ENCODE assay signal across 12 mouse cellular contexts in genomic region chr16:23307142-23307968, GRCm38 (mm10).
DNase-seq lines count a peak whose midpoint lies in the region; ATAC-seq lines count a peak whose summit lies in the region.
"Had no signal": no experiment of that assay in that cellular context is flagged by ENCODE, and none has a peak within 500 bp of the region (broad histone marks: within the 10 kb centered on the region; RNA-seq: fewer than 3 reads in every experiment).

No protein-coding gene starts in this region.

- no peak overlapping the region for H3K27ac ChIP-seq in heart, embryonic 10.5 days
- no peak overlapping the region for H3K27ac ChIP-seq in midbrain, embryonic 15.5 days
- H3K27ac ChIP-seq in midbrain, embryonic 16.5 days (ENCODE audit: low read length), result no peak overlapping the region
- H3K27ac ChIP-seq: heart, adult 2 months had no signal

- H3K9ac ChIP-seq in midbrain, embryonic 15.5 days, result no peak overlapping the region
- H3K9ac ChIP-seq in midbrain, embryonic 16.5 days (ENCODE audit: low read depth, low read length), result no peak overlapping the region

- H3K27me3 ChIP-seq in heart, embryonic 10.5 days (ENCODE audit: insufficient read depth, poor library complexity, severe bottlenecking), result peaks cover 26% of the 10 kb centered on the region
- no peaks in the 10 kb centered on the region for H3K27me3 ChIP-seq in midbrain, embryonic 15.5 days (replicated peaks)
- no peaks in the 10 kb centered on the region for H3K27me3 ChIP-seq in midbrain, embryonic 16.5 days (ENCODE audit: control insufficient read depth, insufficient read depth, low read depth, low read length)

- H3K4me1 ChIP-seq in heart, embryonic 10.5 days, result peaks cover 23% of the 10 kb centered on the region
- H3K4me1 ChIP-seq in midbrain, embryonic 15.5 days, result no peaks in the 10 kb centered on the region
- no peaks in the 10 kb centered on the region; the same call in 1 of the 2 replicates for H3K4me1 ChIP-seq in midbrain, embryonic 16.5 days (ENCODE audit: control insufficient read depth, insufficient read depth, low read length)

- peak; percentile 37; the same call in 1 of the 2 replicates for ATAC-seq in midbrain, embryonic 15.5 days (replicated peaks)
- no peak for ATAC-seq in midbrain, embryonic 16.5 days
- peak; percentile 39; the same call in 1 of the 2 replicates for ATAC-seq in megakaryocyte progenitor cell, adult 5-6 weeks (replicated peaks; ENCODE audit: poor library complexity)

- WGBS in heart, embryonic 10.5 days, result 57% methylated on average over 12 of the region's 12 CpGs
- 54% methylated on average over 12 of the region's 12 CpGs for whole genome bisulfite sequencing in midbrain, embryonic 15.5 days
- 51% methylated on average over 12 of the region's 12 CpGs for WGBS in midbrain, embryonic 16.5 days

- H3K36me3 ChIP-seq in heart, embryonic 10.5 days, result no peaks in the 10 kb centered on the region
- no peaks in the 10 kb centered on the region for H3K36me3 ChIP-seq in midbrain, embryonic 15.5 days (replicated peaks)
- no peaks in the 10 kb centered on the region for H3K36me3 ChIP-seq in midbrain, embryonic 16.5 days (ENCODE audit: control insufficient read depth, insufficient read depth, low read length)

- no peaks in the 10 kb centered on the region for H3K9me3 ChIP-seq in heart, embryonic 10.5 days
- H3K9me3 ChIP-seq in midbrain, embryonic 15.5 days, result no peaks in the 10 kb centered on the region
- no peaks in the 10 kb centered on the region for H3K9me3 ChIP-seq in midbrain, embryonic 16.5 days (replicated peaks; ENCODE audit: control insufficient read depth, low read length, poor library complexity, severe bottlenecking)

- no peak overlapping the region for H3K4me2 ChIP-seq in midbrain, embryonic 15.5 days
- no peak overlapping the region for H3K4me2 ChIP-seq in midbrain, embryonic 16.5 days (ENCODE audit: low read length)

- H3K4me3 ChIP-seq in heart, embryonic 10.5 days, result no peak overlapping the region
- no peak overlapping the region for H3K4me3 ChIP-seq in midbrain, embryonic 15.5 days
- no peak overlapping the region for H3K4me3 ChIP-seq in midbrain, embryonic 16.5 days (ENCODE audit: low read depth, low read length)
- H3K4me3 ChIP-seq: erythroblast, embryonic 14.5 days; heart, adult 2 months had no signal

- DNase-seq in heart, adult 11 months, result peak; percentile 86
- DNase-seq in heart, embryonic 10.5 days (ENCODE audit: low spot score), result no peak
- DNase-seq in yolk sac, embryonic 10.5 days (ENCODE audit: low spot score), result peak; percentile 42
- DNase-seq in urinary bladder, postnatal 10 days (ENCODE audit: low spot score), result no peak
- no peak for DNase-seq in spleen, adult 12 weeks (ENCODE audit: low spot score)
- DNase-seq: cerebellum, adult 11-12 months; heart, adult 2 months; kidney, adult 9 months had no signal

Comparison
In these comparisons a context has a peak if more than half of its experiments do, and no peak if none do; other contexts are left out.
1. DNase-seq: peak in heart, adult 11 months (single experiment) and yolk sac, embryonic 10.5 days (single experiment); none in heart, embryonic 10.5 days (single experiment), urinary bladder, postnatal 10 days (single experiment) and spleen, adult 12 weeks (single experiment).